Mouse (Mus musculus) B cell, adult 2 months (primary cell): ENCODE measurements around the gene Kpna7.
"Not testable (repeated sequence)": the region's sequence is repeated elsewhere in the genome, so short reads cannot be mapped to it uniquely, and the experiment has no call there.

Source experiments
- DNase-seq, 2 experiments: peaks; one replicate each; pipeline ENCODE4 v3.0.0; 2022

Gene Kpna7

DNA sequence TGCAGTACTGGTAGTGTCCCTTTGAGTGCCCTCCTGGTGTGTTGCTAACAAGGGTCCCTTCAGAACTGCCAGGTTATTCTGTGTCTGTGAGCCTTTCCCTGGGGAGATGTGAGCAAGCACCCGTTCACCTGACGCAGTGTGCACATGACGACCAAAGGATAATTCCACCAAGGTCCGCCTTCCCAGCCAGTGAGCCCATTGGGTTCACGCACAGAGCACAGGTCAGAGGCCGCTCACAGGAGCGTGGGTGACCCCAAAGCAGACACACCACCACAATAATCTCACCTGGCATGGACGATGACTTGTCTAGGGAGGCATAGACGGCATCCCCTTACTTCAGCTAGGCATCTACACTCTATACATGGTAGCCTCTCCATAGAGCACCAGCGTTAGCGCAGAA is 17.6 kb upstream of the Kpna7 start:
- DNase-seq: not testable (repeated sequence)

DNA sequence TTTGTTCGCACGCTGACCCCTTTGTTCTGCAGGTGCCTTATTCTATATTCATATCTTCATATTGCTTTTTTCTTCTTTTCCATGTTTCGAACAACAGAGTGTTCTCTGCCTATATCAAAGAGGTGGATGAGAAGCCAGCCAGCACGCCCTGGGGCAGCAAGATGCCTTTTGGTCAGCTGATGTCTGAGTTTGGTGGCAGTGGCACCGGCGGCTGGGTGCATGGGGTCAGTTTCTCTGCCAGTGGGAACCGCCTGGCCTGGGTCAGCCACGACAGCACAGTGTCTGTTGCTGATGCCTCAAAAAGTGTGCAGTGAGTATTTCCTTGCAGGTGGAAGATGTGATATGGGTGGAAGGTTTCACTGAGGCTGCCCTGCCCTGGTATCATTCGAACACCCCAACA is 17.1 kb upstream of the Kpna7 start:
- no peak for DNase-seq

DNA sequence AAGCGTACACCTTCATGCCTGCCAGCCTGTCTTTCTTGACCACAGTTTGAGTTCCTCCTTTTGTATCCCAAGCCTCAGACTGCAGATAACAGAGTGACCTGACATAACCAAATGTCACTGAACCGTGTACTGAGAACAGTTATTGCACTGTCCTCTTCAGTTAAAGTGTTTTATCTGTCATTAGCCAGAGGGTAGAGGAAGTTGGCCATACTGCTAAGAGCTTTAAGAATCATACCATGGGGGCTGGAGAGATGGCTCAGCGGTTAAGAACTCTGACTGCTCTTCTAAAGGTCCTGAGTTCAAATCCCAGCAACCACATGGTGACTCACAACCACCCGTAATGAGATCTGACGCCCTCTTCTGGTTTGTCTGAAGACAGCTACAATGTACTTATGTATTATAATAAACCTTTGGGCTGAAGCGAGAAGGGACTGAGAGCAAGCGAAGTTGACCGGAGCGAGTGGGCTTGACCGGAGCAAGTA is 14.6 kb upstream of the Kpna7 start:
- no peak for DNase-seq

DNA sequence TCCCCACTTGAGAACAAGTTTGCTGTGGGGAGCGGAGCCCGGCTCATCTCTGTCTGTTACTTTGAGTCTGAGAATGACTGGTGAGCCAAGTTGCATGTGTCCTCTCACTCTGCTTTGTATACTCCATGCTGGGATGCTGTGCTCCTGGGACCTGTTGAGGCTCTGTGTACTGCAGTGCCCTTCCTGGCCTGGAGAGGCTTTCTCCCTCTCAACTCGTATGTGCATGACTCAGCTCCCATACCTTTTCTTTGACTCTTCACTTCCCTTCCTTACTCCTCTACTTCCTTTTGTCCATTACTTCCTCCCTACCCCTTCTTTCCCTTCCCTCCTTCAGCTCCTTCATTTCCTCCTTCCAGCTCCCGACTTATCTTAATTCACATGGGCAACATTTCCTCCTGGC is 12.4 kb upstream of the Kpna7 start:
- DNase-seq: no peak

DNA sequence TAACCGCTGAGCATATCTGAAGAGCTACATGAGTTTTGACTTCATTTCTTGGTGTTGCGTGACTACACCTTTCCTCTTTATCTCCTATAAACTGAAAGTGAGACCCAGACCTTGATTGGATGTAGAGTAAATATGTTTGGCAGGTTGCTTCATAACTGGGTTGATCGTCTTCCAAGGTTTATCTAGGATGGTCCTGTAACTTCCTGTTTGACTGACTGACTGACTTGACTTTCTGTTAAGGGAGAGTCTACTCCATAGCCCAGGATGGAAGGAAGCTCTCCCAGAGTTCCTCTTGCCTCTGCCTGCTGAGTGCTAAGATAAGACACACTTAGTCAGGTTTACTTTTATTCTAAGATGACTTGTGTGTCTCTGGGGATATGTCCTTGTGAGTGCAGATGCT is 6.0 kb upstream of the Kpna7 start:
- no peak for DNase-seq

DNA sequence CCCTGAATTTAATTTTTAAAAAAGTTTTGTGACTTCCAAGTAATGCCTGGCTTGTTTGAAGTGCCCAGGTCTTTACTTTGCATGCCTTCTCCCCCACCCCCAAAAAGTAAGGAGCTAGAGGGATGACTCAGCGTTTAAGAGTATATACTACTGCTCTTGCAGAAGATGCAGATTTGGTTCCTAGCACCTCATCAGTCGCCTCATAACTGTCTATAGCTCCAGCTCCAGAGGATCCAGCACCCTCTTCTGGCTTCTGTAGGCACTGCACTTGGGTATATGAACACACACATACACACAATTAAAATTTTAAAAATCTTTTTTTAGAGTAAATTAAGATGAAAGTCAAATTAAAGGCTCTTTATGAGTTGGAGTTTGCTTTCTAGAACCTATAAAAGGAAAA is 4.4 kb upstream of the Kpna7 start:
- DNase-seq: peak in 1 of 2 experiments; percentile 28

DNA sequence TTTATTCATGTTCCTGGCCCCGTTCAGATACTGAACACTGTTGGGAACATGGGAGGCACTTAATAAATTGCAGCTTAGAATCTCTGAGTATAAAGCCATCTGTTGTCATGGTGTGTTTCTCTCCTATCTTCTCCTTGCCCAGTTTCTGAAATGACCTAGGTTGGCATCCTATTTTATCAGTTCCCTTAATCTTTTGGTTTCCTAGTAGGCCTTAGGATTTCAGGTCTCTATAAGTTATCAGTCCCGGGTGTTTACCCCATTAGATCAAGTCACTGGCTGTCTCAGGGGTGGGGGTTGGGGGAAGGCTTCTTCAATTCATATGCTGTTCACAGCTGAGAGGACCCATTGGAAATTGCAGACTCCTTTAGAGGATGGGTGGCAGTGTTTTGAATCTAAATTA is 992 bp upstream of the Kpna7 start:
- DNase-seq: no peak

DNA sequence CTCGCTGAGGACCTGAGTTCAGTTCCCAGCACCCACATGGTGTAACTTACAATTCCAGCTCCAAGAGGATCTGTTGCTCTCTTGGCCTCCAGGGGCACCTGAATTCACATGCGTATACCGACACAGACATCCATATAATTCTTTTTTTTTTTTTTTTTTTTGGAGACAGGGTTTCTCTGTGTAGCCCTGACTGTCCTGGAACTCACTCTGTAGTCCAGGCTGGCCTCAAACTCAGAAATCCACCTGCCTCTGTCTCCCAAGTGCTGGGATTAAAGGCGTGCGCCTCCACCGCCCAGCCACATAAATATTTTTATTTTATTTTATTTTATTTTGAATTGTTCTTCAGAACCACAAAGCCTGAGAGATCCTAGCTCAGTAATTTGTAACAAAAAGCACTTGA is 629 bp downstream of the Kpna7 start:
- DNase-seq: not testable (repeated sequence)

DNA sequence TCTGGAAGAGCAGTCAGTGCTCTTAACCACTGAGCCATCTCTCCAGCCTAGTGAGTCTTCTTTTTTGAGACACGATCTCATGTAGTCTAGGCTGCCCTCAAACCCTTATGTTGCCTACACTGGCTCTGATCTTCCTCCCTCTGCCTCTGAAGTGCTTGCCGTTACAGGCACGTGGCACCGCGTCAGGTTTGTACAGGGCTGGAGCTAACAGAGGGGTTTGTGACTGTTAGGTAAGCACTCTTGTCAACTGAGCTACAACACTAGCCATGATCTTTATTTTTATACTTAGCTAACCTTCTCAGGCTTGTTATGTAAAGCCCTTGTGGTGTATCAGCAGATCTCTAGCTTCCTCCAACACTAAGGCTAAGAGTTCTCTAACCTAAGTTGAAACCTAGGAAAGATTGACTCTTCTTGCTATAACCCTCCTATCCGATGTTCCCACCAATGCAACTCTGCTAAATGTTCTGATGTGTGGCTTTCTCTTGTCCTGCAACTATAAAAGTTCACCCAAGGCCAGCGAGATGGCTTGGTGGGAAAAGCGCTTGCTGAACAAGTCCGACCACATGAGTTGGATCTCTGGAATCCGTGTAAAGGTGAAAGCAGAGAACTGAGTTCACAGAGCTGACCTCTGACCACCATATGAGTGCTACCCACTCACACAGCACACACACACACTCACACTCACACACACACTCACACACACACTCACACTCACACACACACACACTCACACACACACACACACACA is 1.8 kb downstream of the Kpna7 start:
- DNase-seq: no peak

DNA sequence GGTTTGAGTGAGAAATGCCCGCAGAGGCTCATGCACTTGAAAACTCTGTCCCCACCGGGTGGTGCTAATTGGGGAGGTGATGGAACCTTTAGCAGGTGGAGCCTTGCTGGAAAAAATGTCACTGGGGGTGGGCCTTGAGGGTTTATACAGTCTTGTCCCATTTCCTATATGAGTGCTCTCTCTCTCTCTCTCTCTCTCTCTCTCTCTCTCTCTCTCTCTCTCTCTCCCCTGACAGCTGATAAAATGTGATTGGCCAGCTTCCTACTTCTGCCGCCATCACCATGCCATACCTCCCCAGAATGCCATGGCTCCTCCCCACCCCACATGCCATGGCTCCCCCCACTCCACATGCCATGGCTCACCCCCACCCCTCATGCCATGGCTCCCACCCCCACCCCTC is 8.7 kb downstream of the Kpna7 start:
- DNase-seq: no peak

DNA sequence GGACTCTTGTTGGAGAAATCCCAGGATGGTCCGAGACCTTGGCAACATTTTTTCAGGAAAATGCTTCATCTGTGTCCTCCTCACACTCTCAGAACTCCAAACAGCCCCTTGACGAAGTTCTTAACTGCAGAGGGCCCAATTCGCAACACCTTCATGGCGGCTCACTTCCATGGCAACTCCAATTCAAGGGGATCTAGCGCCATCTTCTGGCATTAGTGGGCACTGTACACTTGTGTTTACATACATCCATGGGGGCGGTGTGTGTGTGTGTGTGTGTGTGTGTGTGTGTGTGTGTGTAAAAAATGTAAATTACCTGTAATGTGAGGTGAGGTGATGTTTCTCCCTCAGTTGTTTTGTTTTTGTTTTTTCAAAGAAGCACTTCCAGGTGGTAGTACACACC is 12.5 kb downstream of the Kpna7 start:
- peak in 1 of 2 experiments; percentile 11 for DNase-seq

DNA sequence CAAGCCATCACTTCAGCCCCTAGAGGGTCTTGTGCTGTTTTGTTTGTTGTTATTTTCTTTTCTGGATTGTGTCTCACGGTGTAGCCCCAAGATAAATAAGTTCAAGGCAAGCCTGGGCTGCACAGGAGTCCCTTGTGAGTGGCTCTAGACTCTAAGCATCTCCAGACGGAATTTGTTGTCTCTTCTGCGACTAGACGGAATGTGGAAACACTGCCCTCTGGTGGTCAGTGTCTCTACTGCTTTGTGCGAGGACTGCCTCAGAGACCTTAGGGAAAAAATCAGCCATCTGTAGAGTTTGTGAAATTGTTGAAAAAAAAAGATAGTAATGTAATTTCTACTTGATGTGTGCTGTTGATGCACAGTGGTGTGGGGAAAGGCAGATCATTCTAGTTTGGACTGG is 14.1 kb downstream of the Kpna7 start:
- DNase-seq: peak; percentile 75 to 77

DNA sequence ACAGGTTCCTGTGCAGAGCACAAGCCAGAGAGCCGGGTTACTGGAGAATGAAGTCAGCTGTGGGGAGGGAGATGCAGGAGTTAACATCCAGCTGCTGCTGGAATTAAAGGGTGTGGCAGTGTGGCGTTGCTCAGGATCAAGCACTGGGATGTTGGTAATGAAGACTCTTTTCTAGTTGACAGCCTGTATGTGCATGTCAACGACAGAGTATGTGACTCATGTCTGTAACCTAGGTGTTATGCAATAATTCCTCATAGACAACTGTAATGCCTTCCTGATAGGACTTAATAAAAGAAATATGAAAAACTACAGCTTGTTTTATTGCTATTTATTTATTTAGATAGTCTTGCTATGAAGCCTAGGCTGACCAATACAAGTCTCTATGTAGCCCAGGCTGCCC is 15.0 kb downstream of the Kpna7 start:
- no peak for DNase-seq

DNA sequence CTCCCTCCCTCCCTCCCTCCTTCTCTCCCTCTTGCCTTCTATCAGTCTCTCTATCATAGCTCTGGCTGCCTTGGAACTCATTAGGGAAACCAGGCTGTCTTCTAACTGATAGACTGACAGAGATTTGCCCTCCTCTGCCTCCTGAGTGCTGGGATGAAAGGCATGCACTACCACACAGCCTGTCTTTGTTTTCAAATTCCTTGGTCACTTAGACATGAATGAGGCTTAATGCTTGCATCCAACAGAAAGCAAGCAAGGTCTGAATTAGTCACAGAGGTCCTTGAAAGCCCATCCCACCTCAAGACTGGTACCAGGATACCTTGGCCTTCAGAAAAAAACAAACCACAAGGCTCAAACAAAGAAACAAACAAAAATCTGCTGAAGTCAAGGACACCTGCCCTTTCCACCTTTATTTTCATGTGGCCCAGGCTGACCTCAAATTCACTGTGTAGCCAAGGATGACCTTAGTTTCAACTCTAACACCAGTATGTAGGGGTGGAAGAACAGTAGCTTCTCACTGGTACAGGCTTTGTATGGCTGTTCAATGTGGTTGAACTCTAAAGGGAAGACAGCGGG is 19.0 kb downstream of the Kpna7 start:
- DNase-seq: no peak

DNA sequence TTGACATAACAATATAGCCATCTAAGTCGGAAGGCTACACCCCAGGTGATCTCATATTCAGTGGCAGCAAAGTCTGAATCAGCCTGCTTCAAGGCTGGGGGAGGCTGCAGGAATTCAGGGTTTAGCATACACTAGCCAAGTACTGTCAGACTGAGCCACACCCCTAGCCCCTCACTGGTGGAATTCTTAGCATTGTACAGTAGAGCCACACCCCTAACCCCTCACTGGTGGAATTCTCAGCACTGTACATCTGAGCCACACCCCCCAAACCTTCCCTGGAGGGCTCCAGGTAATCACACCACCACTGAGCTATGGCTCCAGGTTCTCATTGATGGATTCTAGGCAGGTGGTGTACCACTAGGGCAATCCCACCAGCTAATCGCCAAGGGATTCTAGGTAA is 24.3 kb downstream of the Kpna7 start:
- no peak for DNase-seq

DNA sequence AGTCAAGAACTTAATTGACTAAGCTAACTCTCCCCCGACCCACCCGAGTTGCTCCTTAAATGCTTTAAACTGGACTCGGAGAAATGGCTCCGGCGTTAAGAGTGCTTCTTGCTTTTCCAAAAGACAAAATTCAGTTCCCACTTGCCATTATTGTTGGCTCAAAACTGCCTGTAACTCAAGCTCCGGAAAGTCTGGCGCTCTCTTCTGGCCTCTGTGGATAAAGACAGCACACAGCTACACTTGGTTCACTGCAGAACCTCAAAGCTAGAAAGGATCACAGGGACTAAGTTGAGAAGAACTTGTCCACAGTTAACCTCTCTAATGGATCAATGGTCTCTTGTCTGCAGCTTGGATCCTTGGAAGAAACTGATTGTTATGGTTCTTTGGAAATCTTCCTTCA is 25.1 kb downstream of the Kpna7 start:
- no peak for DNase-seq

DNA sequence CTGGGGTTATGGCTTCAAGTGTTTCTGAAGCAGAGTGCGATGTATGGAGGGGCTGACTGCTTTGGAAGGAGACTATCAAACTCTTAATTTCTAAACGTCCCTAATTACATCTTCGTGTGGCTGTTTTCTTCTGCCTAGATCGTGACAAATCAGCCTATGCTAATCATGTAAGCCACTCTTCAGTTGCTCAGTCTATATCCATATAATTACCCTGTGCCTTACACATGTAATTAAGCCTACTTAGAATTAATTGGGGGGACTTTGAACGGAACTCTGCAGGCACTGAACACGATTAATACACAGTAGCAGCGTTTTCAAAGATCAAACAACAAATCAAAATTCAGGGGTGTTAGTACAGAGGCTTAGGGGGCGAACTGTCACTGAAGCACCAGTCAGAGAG is 25.9 kb downstream of the Kpna7 start:
- no peak for DNase-seq

DNA sequence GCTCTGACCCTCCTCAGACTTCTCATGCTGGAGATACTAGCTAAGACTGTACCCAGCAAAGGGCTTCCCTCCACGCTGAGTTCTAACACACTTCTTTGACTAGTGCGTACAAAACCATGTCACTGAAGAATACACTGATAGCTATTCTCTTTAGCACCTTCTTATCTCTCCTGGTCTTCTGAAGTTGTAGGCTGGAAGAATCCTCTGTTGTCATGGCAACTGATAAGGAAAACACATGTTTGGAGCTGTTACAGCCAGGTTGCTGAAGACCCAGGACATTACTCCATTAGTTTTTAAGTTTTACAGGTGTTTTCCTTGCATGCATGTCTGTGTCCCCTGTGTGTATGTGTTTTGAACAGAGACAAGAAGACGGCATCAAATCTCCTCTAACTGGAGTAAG is 29.6 kb downstream of the Kpna7 start:
- DNase-seq: not testable (repeated sequence)

DNA sequence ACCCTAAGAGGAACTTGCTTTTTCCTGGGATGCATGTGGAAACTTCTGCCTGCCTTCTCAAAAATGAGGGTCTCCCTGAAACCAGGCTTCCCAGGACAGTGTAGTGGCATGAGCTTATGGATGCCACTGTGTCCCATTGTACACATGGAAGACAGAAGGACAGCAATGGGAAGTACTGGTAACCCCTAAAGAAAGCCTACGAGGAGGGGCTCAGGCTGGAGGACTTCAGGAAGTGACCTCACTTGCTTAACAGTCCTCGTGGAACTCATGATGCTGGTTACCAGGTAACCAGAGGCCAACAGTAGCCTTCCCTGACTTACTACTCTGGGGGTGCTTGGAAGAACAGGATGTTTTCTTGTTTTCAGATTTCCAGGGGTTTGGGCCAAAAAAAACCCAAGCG is 41.1 kb downstream of the Kpna7 start, which contains the start of gene 1700018F24Rik:
TSS of gene 1700018F24Rik (plus strand) at position 301 of the 400 bp plus-strand sequence.
- not testable (repeated sequence) for DNase-seq

DNA sequence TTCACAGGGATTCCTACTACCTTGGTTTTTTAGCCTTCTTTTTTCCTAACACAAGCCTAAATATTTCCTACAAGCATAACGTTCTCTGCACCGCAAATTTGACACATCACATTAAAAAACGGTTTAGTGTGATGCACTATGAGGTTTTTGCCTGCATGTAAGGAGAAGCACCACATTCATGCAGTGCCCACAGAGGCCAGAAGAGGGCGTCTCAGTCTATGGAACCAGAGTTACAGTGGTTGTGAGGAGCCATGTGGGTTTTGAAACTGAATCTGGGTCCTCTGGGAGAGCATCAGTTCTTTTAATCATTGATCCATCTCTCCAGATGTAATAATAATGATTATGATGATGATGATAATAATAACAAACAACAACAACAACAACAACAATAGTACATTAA is 42.2 kb downstream of the Kpna7 start:
- peak; percentile 26 to 33 for DNase-seq

DNA sequence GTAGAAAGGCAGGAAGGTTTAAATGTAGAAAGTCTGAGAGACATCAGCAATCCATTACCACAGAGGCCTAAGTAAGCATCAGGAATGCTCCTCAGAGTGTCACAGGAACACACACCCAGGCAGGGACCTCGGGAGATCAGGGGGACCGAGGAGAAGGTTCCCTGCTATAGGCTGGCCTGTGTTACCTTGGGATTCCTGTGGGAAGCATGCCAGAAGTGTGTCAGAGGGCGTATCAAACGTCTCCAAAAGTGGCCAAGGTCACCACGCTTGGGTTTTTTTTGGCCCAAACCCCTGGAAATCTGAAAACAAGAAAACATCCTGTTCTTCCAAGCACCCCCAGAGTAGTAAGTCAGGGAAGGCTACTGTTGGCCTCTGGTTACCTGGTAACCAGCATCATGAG is 51.4 kb downstream of the Kpna7 start, which contains the start of gene Gm4871:
TSS of gene Gm4871 (minus strand) at position 364 of the 400 bp plus-strand sequence.
- not testable (repeated sequence) for DNase-seq

DNA sequence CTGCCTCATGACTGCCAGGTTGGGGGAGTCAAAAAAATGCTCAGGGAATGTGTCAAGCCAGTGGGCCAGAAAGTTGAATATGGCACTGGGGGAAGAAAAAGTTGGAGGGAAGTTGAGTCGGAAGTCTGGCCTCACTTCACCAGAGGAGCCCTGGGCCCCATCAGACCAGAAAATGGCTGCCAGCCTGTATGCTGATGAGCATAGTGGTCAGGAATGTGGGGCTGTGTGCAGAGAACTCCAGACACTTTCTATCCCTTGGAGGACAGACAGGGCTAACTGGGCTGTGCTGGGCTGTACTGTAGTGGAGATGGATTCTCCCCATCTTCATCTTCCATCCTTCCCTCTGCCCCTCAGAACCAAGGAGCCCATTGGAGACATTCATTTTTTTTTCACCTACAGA is 53.4 kb downstream of the Kpna7 start:
- not testable (repeated sequence) for DNase-seq

DNA sequence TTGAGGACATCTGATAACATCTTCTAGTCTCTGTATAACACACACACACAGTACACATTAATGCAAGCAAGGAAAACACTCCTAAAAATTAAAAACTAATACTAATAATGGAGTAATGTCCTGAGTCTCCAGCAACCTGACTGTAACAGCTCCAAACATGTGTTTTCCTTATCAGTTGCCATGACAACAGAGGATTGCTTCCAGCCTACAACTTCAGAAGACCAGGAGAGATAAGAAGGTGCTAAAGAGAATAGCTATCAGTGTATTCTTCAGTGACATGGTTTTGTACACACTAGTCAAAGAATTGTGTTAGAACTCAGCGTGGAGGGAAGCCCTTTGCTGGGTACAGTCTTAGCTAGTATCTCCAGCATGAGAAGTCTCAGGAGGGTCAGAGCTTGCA is 63.1 kb downstream of the Kpna7 start:
- not testable (repeated sequence) for DNase-seq

DNA sequence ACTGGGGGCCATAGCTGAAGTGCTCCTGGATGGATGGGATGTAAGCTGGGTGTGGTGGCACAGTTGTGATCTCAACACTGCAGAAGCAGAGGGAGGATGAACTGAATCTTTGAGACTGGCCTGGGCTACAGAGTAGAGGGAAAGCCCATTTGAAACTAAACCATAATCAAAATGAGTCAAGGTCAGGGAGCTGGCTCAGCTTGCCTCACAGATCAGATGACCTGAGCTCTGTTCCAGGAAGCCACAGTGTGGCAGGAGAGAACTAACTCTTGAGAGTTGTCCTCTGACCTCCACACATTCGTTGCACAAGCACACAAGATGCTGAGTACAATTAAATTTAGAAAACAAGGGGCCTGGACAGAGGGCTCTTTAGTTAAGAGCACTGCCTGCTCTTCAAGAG is 63.6 kb downstream of the Kpna7 start:
- not testable (repeated sequence) for DNase-seq

DNA sequence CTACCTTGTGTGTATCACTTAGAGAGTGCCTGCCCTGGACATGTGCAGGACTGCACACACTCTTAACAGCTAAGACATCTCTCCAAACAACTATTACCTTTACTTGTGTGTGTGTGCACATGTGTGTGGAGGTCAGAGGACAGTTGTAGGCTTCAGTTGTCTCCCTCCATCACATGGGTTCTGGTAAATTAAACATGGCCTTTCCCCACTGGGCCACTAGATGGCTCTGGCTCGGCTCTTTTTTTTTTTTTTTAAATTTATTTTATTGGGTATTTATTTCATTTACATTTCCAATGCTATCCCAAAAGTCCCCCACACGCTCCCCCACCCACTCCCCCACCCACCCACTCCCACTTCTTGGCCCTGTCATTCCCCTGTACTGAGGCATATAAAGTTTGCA is 67.1 kb downstream of the Kpna7 start:
- DNase-seq: not testable (repeated sequence)
